Mouse (Mus musculus) CH12.LX (cell line): ENCODE data around the gene Rap1gap. TPM values are rescaled to one million over a fixed set of nuclear protein-coding genes. Genes with fewer than 3 reads are reported as not detected.

ENCODE experiments used
- DNase-seq: peaks from one replicate; pipeline ENCODE4 v3.0.0-alpha.2; 2013; ENCODE audit errors: extremely low read depth
- H3K27ac ChIP-seq: 2 replicates; pipeline ENCODE4 v1.5.1; 2012; ENCODE audit warnings: low read depth, mild to moderate bottlenecking, control low read depth, moderate library complexity; ENCODE audit not compliant: insufficient read depth
- H3K27me3 ChIP-seq: replicated peaks from 2 replicates; pipeline ENCODE3; 2012; ENCODE audit warnings: inconsistent platforms
- H3K36me3 ChIP-seq, 2 experiments: replicated peaks in 1 of 2; 2 replicates each; pipeline versions ENCODE3 to v1.6.1; 2012; ENCODE audit warnings: inconsistent platforms in 1 of 2, low read length in 1 of 2, mild to moderate bottlenecking in 1 of 2, mixed read lengths in 1 of 2, moderate library complexity in 1 of 2; ENCODE audit not compliant: control insufficient read depth in 1 of 2, insufficient read depth in 1 of 2
- H3K4me1 ChIP-seq, 2 experiments: 2 replicates each; pipeline ENCODE4 v1.6.1; 2012; ENCODE audit warnings: inconsistent platforms in 1 of 2, moderate library complexity in 1 of 2; ENCODE audit not compliant: insufficient read depth in 2 of 2, control insufficient read depth in 1 of 2
- H3K4me2 ChIP-seq: 2 replicates; pipeline ENCODE4 v1.6.1; 2012; ENCODE audit warnings: low read depth, mild to moderate bottlenecking, control low read depth; ENCODE audit not compliant: poor library complexity, insufficient read depth, severe bottlenecking
- H3K4me3 ChIP-seq, 3 experiments: fragments of 150-350 bp in 1 of 3; sonication (generic) in 1 of 3; replicated peaks in 1 of 3; 2 replicates each; pipeline versions ENCODE3 to v1.5.1; 2011 to 2012; ENCODE audit warnings: low read depth in 2 of 3, low read length in 2 of 3, mild to moderate bottlenecking in 2 of 3, moderate library complexity in 2 of 3, control low read depth in 1 of 3, improper control_type of control experiment in 1 of 3, inconsistent platforms in 1 of 3, mixed read lengths in 1 of 3; ENCODE audit not compliant: poor library complexity in 1 of 3
- H3K79me2 ChIP-seq: replicated peaks from 2 replicates; pipeline ENCODE4 v1.6.1; 2012; ENCODE audit warnings: mild to moderate bottlenecking, moderate library complexity; ENCODE audit not compliant: control insufficient read depth, poor library complexity, insufficient read depth, severe bottlenecking; ENCODE audit errors: extremely low read depth
- H3K9ac ChIP-seq: 2 replicates; pipeline ENCODE4 v1.6.1; 2012; ENCODE audit warnings: low read depth, mild to moderate bottlenecking, control low read depth, moderate library complexity; ENCODE audit not compliant: insufficient read depth
- H3K9me3 ChIP-seq: replicated peaks from 2 replicates; pipeline ENCODE3; 2012; ENCODE audit warnings: low read length, inconsistent platforms, mixed read lengths
- CHD2 ChIP-seq: IDR thresholded peaks from 2 replicates; pipeline ENCODE4 v1.6.1; 2011; ENCODE audit warnings: low read length, improper control_type of control experiment
- E2F4 ChIP-seq: IDR thresholded peaks from 2 replicates; pipeline ENCODE4 v1.6.1; 2011; ENCODE audit warnings: low read depth, low read length, improper control_type of control experiment; ENCODE audit not compliant: insufficient replicate concordance
- ELF1 ChIP-seq: IDR thresholded peaks from 2 replicates; pipeline ENCODE4 v1.6.1; 2014; ENCODE audit warnings: low read depth, mild to moderate bottlenecking, inconsistent platforms, low read length, improper control_type of control experiment
- GABPA ChIP-seq: IDR thresholded peaks from 2 replicates; pipeline ENCODE4 v1.6.1; 2012; ENCODE audit warnings: low read depth, low read length, improper control_type of control experiment, inconsistent platforms; ENCODE audit not compliant: insufficient replicate concordance
- HCFC1 ChIP-seq: IDR thresholded peaks from 2 replicates; pipeline ENCODE4 v1.6.1; 2012; ENCODE audit warnings: low read depth, mild to moderate bottlenecking, inconsistent platforms, low read length, improper control_type of control experiment
- IRF4 ChIP-seq: IDR thresholded peaks from 2 replicates; pipeline ENCODE4 v1.6.1; 2014; ENCODE audit warnings: low read depth, mild to moderate bottlenecking, inconsistent platforms, low read length, improper control_type of control experiment
- JUN ChIP-seq: IDR thresholded peaks from 2 replicates; pipeline ENCODE4 v1.6.1; 2011; ENCODE audit warnings: low read depth, mild to moderate bottlenecking, low read length, improper control_type of control experiment, moderate library complexity; ENCODE audit not compliant: insufficient read depth
- JUND ChIP-seq: conservative IDR thresholded peaks from 2 replicates; pipeline ENCODE4 v1.6.1; 2011; ENCODE audit warnings: low read depth, low read length, improper control_type of control experiment
- KAT2A ChIP-seq: IDR thresholded peaks from 2 replicates; pipeline ENCODE4 v1.6.1; 2012; ENCODE audit warnings: low read length, improper control_type of control experiment, inconsistent platforms; ENCODE audit not compliant: insufficient replicate concordance
- MAFK ChIP-seq: IDR thresholded peaks from 2 replicates; pipeline ENCODE4 v1.6.1; 2011; ENCODE audit warnings: low read length, improper control_type of control experiment; ENCODE audit not compliant: insufficient replicate concordance
- MAZ ChIP-seq: IDR thresholded peaks from 2 replicates; pipeline ENCODE4 v1.6.1; 2012; ENCODE audit warnings: low read depth, mild to moderate bottlenecking, inconsistent platforms, low read length, improper control_type of control experiment, moderate library complexity
- MXI1 ChIP-seq: IDR thresholded peaks from 2 replicates; pipeline ENCODE4 v1.6.1; 2011; ENCODE audit warnings: mild to moderate bottlenecking, low read depth, low read length, improper control_type of control experiment
- MYC ChIP-seq: IDR thresholded peaks from 2 replicates; pipeline ENCODE4 v1.6.1; 2011; ENCODE audit warnings: low read depth, mild to moderate bottlenecking, improper control_type of control experiment, low read length
- NRF1 ChIP-seq: IDR thresholded peaks from 2 replicates; pipeline ENCODE4 v1.6.1; 2014; ENCODE audit warnings: low read depth, mild to moderate bottlenecking, inconsistent platforms, low read length, improper control_type of control experiment, moderate library complexity
- PAX5 ChIP-seq: IDR thresholded peaks from 2 replicates; pipeline ENCODE4 v1.6.1; 2012; ENCODE audit warnings: low read length, inconsistent platforms, mixed read lengths
- POLR2A ChIP-seq: IDR thresholded peaks from 2 replicates; pipeline ENCODE4 v1.6.1; 2011; ENCODE audit warnings: low read depth, mild to moderate bottlenecking, improper control_type of control experiment, low read length
- POLR2AphosphoS2 ChIP-seq: IDR thresholded peaks from 2 replicates; pipeline ENCODE4 v1.6.1; 2011; ENCODE audit warnings: low read depth, low read length, improper control_type of control experiment
- TBP ChIP-seq: conservative IDR thresholded peaks from 2 replicates; pipeline ENCODE4 v1.6.1; 2011; ENCODE audit warnings: low read depth, low read length, improper control_type of control experiment
- UBTF ChIP-seq: IDR thresholded peaks from 2 replicates; pipeline ENCODE4 v1.6.1; 2012; ENCODE audit warnings: low read depth, mild to moderate bottlenecking, inconsistent platforms, low read length, improper control_type of control experiment, moderate library complexity
- ZC3H11A ChIP-seq: IDR thresholded peaks from 2 replicates; pipeline ENCODE4 v1.6.1; 2012; ENCODE audit warnings: low read depth, mild to moderate bottlenecking, inconsistent platforms, low read length, improper control_type of control experiment
- ZMIZ1 ChIP-seq: IDR thresholded peaks from 2 replicates; pipeline ENCODE4 v1.6.1; 2012; ENCODE audit warnings: low read depth, mild to moderate bottlenecking, inconsistent platforms, low read length, improper control_type of control experiment
- ZNF384 ChIP-seq: IDR thresholded peaks from 2 replicates; pipeline ENCODE4 v1.6.1; 2012; ENCODE audit warnings: low read depth, low read length, improper control_type of control experiment, inconsistent platforms
- dilution Hi-C: fragments of 300-500 bp; cut with MboI; formaldehyde crosslinking; loops from 2 replicates; pipeline ENCODE4 v1.14.3; 2020; ENCODE audit warnings: low sequenced_read_pairs; ENCODE audit not compliant: extremely low pct_unique_long_range_greater_than_20kb, extremely low pct_ligation_motif_present
- in situ Hi-C: fragments of 300-500 bp; cut with MboI; formaldehyde crosslinking; loops from 3 replicates; pipeline ENCODE4 v1.14.3; 2019; ENCODE audit warnings: low sequenced_read_pairs, low pct_ligation_motif_present, low pct_unique_long_range_greater_than_20kb, mixed read lengths
- polyA plus RNA-seq: library from polyadenylated mRNA; unstranded; fragments of >175 nt; gene quantifications from 2 replicates; pipeline ENCODE4 v1.2.1, GENCODE M21; 2012; ENCODE audit warnings: low read depth; ENCODE audit not compliant: insufficient read length
- total RNA-seq, 2 experiments: library from RNA; depleted of rRNA; stranded (reverse); fragments of 300-350 nt in 1 of 2; fragments of >200 nt in 1 of 2; gene quantifications; 2 replicates each; pipeline ENCODE4 v1.2.3; 2012 to 2014

The Rap1gap gene
- total and polyA plus RNA-seq, 3 experiments, result 3.0 to 11.1 (median 5.8) TPM

GRCm38 (mm10) chr4:137698076-137698985 is 33.8 kb downstream of the Rap1gap start:
- no peaks in the 10 kb centered on the region for H3K4me1 ChIP-seq
- H3K27me3 ChIP-seq, result peaks cover 85% of the 10 kb centered on the region
- DNase-seq, result no peak
- H3K36me3 ChIP-seq, result no peaks in the 10 kb centered on the region
- dilution Hi-C loops (no loop called here), in situ Hi-C loops (no loop called here)
- H3K9me3 ChIP-seq, result peaks cover 3% of the 10 kb centered on the region
- no peak overlapping the region for H3K4me3 ChIP-seq
- H3K9ac ChIP-seq, result no peak overlapping the region
- no peak overlapping the region for H3K27ac ChIP-seq
- H3K4me2 ChIP-seq, result no peak overlapping the region
- no peaks in the 10 kb centered on the region for H3K79me2 ChIP-seq
- TF ChIP-seq ELF1 (no peak), ZMIZ1 (no peak), CHD2 (no peak), IRF4 (no peak), ZC3H11A (no peak), MXI1 (no peak), JUN (no peak), HCFC1 (no peak)

- Histone ChIP-seq H3K4me2 (no peak overlapping the region), H3K79me2 (no peaks in the 10 kb centered on the region), H3K36me3 (no peaks in the 10 kb centered on the region), H3K4me3 (no peak overlapping the region), H3K4me1 (no peaks in the 10 kb centered on the region), H3K9me3 (peaks cover 3% of the 10 kb centered on the region), H3K9ac (no peak overlapping the region), H3K27me3 (peaks cover 88% of the 10 kb centered on the region), H3K27ac (no peak overlapping the region)
- DNase-seq, result no peak
- dilution Hi-C loops (no loop called here), in situ Hi-C loops (no loop called here)
- TF ChIP-seq JUND, result no peak
- no peak for TF ChIP-seq E2F4
- no peak for TF ChIP-seq MXI1
- TF ChIP-seq POLR2A, result no peak
- no peak for TF ChIP-seq NRF1
- no peak for TF ChIP-seq GABPA
- no peak for TF ChIP-seq IRF4
- TF ChIP-seq ZC3H11A, result no peak
- no peak for TF ChIP-seq POLR2AphosphoS2
- no peak for TF ChIP-seq MAZ
- TF ChIP-seq KAT2A, result no peak
- TF ChIP-seq JUN, result no peak
- TF ChIP-seq MAFK, result no peak
- TF ChIP-seq PAX5, result no peak
- no peak for TF ChIP-seq ZNF384
- no peak for TF ChIP-seq UBTF
- TF ChIP-seq MYC, result no peak
- TF ChIP-seq TBP, result no peak
These were observed 35.0 kb downstream of the Rap1gap start for GRCm38 (mm10) chr4:137699264-137700211.
